Mouse (Mus musculus) MEL (cell line): ENCODE measurements around the gene Eif2a. TPM values are rescaled to one million over a fixed set of nuclear protein-coding genes. Genes with fewer than 3 reads are reported as not detected.

ENCODE experiments used
- DNase-seq: peaks from one replicate; pipeline ENCODE4 v3.0.0; 2011; ENCODE audit warnings: low read depth, low spot score
- H3K27ac ChIP-seq: 2 replicates; pipeline ENCODE4 v1.5.1; 2012; ENCODE audit warnings: low read depth, mild to moderate bottlenecking, control low read depth, low read length, moderate library complexity; ENCODE audit not compliant: control insufficient read depth
- H3K27me3 ChIP-seq, 2 experiments: fragments of 150-350 bp in 1 of 2; sonication (generic) in 1 of 2; 2 replicates each; pipeline ENCODE4 v1.6.1; 2012; ENCODE audit warnings: low read length in 2 of 2, mild to moderate bottlenecking in 2 of 2, improper control_type of control experiment in 1 of 2, moderate library complexity in 1 of 2; ENCODE audit not compliant: insufficient read depth in 2 of 2, control insufficient read depth in 1 of 2
- H3K36me3 ChIP-seq, 2 experiments: 2 replicates each; pipeline ENCODE4 v1.6.1; 2012 to 2014; ENCODE audit warnings: low read length in 2 of 2, improper control_type of control experiment in 1 of 2, inconsistent platforms in 1 of 2, mild to moderate bottlenecking in 1 of 2; ENCODE audit not compliant: insufficient read depth in 2 of 2, control insufficient read depth in 1 of 2
- H3K4me1 ChIP-seq, 2 experiments: fragments of 150-350 bp in 1 of 2; sonication (generic) in 1 of 2; 2 replicates each; pipeline ENCODE4 v1.6.1; 2012; ENCODE audit warnings: low read length in 2 of 2, improper control_type of control experiment in 1 of 2, mild to moderate bottlenecking in 1 of 2; ENCODE audit not compliant: insufficient read depth in 2 of 2, control insufficient read depth in 1 of 2
- H3K4me3 ChIP-seq, 2 experiments: fragments of 150-350 bp in 1 of 2; sonication (generic) in 1 of 2; 2 replicates each; pipeline ENCODE4 v1.5.1; 2012; ENCODE audit warnings: low read depth in 2 of 2, low read length in 2 of 2, mild to moderate bottlenecking in 2 of 2, moderate library complexity in 2 of 2, control low read depth in 1 of 2, improper control_type of control experiment in 1 of 2; ENCODE audit not compliant: control insufficient read depth in 1 of 2, insufficient read depth in 1 of 2
- H3K79me2 ChIP-seq: 2 replicates; pipeline ENCODE4 v1.6.1; 2012; ENCODE audit warnings: mild to moderate bottlenecking, low read length, moderate library complexity; ENCODE audit not compliant: control insufficient read depth, poor library complexity, insufficient read depth
- H3K9ac ChIP-seq: 2 replicates; pipeline ENCODE4 v1.6.1; 2012; ENCODE audit warnings: low read depth, mild to moderate bottlenecking, control low read depth, low read length, moderate library complexity; ENCODE audit not compliant: control insufficient read depth, poor library complexity, severe bottlenecking
- H3K9me3 ChIP-seq: fragments of 150-350 bp; sonication (generic); replicated peaks from 2 replicates; pipeline ENCODE4 v1.6.1; 2012; ENCODE audit warnings: mild to moderate bottlenecking, low read length, improper control_type of control experiment, moderate library complexity; ENCODE audit not compliant: insufficient read depth
- CHD2 ChIP-seq: IDR thresholded peaks from 2 replicates; pipeline ENCODE4 v1.6.1; 2011; ENCODE audit warnings: low read length, improper control_type of control experiment
- CTCF ChIP-seq, 3 experiments: IDR thresholded peaks in 2 of 3; conservative IDR thresholded peaks in 1 of 3; 2 replicates each; pipeline ENCODE4 v1.5.1; 2011 to 2012; ENCODE audit warnings: low read length in 3 of 3, low read depth in 2 of 3, mild to moderate bottlenecking in 2 of 3, improper control_type of control experiment in 1 of 3, inconsistent platforms in 1 of 3, mixed read lengths in 1 of 3, moderate library complexity in 1 of 3; ENCODE audit not compliant: control insufficient read depth in 1 of 3, insufficient read depth in 1 of 3, poor library complexity in 1 of 3, severe bottlenecking in 1 of 3
- ELF1 ChIP-seq: IDR thresholded peaks from 2 replicates; pipeline ENCODE4 v1.6.1; 2014; ENCODE audit warnings: low read depth, mild to moderate bottlenecking, inconsistent platforms, low read length, improper control_type of control experiment, moderate library complexity
- ETS1 ChIP-seq: IDR thresholded peaks from 2 replicates; pipeline ENCODE4 v1.6.1; 2012; ENCODE audit warnings: low read depth, mild to moderate bottlenecking, inconsistent platforms, low read length, improper control_type of control experiment, moderate library complexity
- JUND ChIP-seq: IDR thresholded peaks from 2 replicates; pipeline ENCODE4 v1.6.1; 2011; ENCODE audit warnings: low read depth, mild to moderate bottlenecking, improper control_type of control experiment, low read length
- KAT2A ChIP-seq: conservative IDR thresholded peaks from 2 replicates; pipeline ENCODE4 v1.6.1; 2012; ENCODE audit warnings: low read depth, low read length, improper control_type of control experiment, inconsistent platforms
- MAZ ChIP-seq: IDR thresholded peaks from 2 replicates; pipeline ENCODE4 v1.6.1; 2012; ENCODE audit warnings: low read depth, mild to moderate bottlenecking, inconsistent platforms, low read length, improper control_type of control experiment
- MXI1 ChIP-seq: IDR thresholded peaks from 2 replicates; pipeline ENCODE4 v1.6.1; 2011; ENCODE audit warnings: mild to moderate bottlenecking, low read depth, low read length, improper control_type of control experiment
- MYC ChIP-seq: IDR thresholded peaks from 2 replicates; pipeline ENCODE4 v1.6.1; 2011; ENCODE audit warnings: low read depth, mild to moderate bottlenecking, low read length, improper control_type of control experiment, moderate library complexity
- NRF1 ChIP-seq: IDR thresholded peaks from 2 replicates; pipeline ENCODE4 v1.6.1; 2014; ENCODE audit warnings: low read depth, mild to moderate bottlenecking, inconsistent platforms, low read length, improper control_type of control experiment, moderate library complexity; ENCODE audit not compliant: poor library complexity, insufficient read depth, severe bottlenecking
- RCOR1 ChIP-seq: IDR thresholded peaks from 2 replicates; pipeline ENCODE4 v1.6.1; 2012; ENCODE audit warnings: low read depth, mild to moderate bottlenecking, inconsistent platforms, low read length, improper control_type of control experiment
- SIN3A ChIP-seq: IDR thresholded peaks from 2 replicates; pipeline ENCODE4 v1.6.1; 2012; ENCODE audit warnings: low read length, improper control_type of control experiment, inconsistent platforms
- TCF12 ChIP-seq: IDR thresholded peaks from 2 replicates; pipeline ENCODE4 v1.6.1; 2014; ENCODE audit warnings: low read depth, mild to moderate bottlenecking, inconsistent platforms, low read length, improper control_type of control experiment, moderate library complexity
- UBTF ChIP-seq: IDR thresholded peaks from 2 replicates; pipeline ENCODE4 v1.6.1; 2012; ENCODE audit warnings: low read depth, mild to moderate bottlenecking, inconsistent platforms, low read length, improper control_type of control experiment, moderate library complexity, borderline replicate concordance; ENCODE audit not compliant: insufficient read depth
- USF1 ChIP-seq: IDR thresholded peaks from 2 replicates; pipeline ENCODE4 v1.6.1; 2014; ENCODE audit warnings: low read depth, mild to moderate bottlenecking, inconsistent platforms, low read length, improper control_type of control experiment, moderate library complexity
- ZC3H11A ChIP-seq: IDR thresholded peaks from 2 replicates; pipeline ENCODE4 v1.6.1; 2012; ENCODE audit warnings: low read depth, mild to moderate bottlenecking, inconsistent platforms, low read length, improper control_type of control experiment
- ZNF384 ChIP-seq: IDR thresholded peaks from 2 replicates; pipeline ENCODE4 v1.6.1; 2012; ENCODE audit warnings: low read depth, mild to moderate bottlenecking, inconsistent platforms, low read length, improper control_type of control experiment
- polyA plus RNA-seq, 2 experiments: library from polyadenylated mRNA; stranded (reverse) in 1 of 2; unstranded in 1 of 2; fragments of >175 nt in 1 of 2; fragments of >200 nt in 1 of 2; gene quantifications; 2 replicates each; pipeline versions ENCODE4 v1.2.1 to v1.2.4; 2012; ENCODE audit warnings: low replicate concordance in 2 of 2, low read depth in 1 of 2; ENCODE audit not compliant: insufficient read length in 2 of 2, insufficient read depth in 1 of 2, missing spikeins in 1 of 2
- total RNA-seq: library from RNA; depleted of rRNA; stranded (reverse); fragments of 300-350 nt; gene quantifications from 2 replicates; pipeline ENCODE4 v1.2.3, GENCODE M21; 2012

Gene Eif2a
- total and polyA plus RNA-seq, 3 experiments: 67.3 to 192 (median 70.2) TPM

DNA sequence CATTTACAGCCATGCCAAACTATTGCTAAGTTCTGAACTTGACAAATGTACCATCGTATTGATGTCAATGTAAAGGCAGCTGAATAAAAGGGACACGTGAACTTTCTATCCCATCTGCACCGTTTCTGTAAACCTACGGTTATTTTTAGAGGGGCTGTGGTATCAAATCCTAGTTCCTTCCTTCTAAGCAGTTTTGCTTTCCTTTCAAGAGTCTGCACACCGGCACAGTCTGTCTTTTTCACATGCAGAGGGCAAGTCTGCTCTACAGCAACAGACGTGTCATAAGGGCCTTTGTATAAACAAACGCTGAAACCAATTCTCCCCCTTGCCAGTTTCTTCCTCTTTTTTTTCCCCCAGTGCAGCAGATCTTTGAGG lies 9.0 kb upstream of the Eif2a start:
- peak; percentile 81 for DNase-seq
- Histone ChIP-seq H3K4me1 (no peaks in the 10 kb centered on the region; a peak in 1 of 4 replicates), H3K36me3 (peaks cover 2% of the 10 kb centered on the region in 2 experiments), H3K79me2 (no peaks in the 10 kb centered on the region), H3K9me3 (no peaks in the 10 kb centered on the region), H3K27ac (peak overlapping the region; percentile 4; the same call in 1 of the 2 replicates), H3K27me3 (no peaks in the 10 kb centered on the region), H3K9ac (peak overlapping the region; percentile 45), H3K4me3 (peak overlapping the region; percentile 40 to 90)
- TF ChIP-seq MXI1 (peak; percentile 60; the same call in 1 of the 2 replicates), UBTF (no peak), ZNF384 (peak; percentile 42; the same call in 1 of the 2 replicates), JUND (peak; percentile 53; the same call in 1 of the 2 replicates), MYC (peak; percentile 47; the same call in 1 of the 2 replicates), ZC3H11A (no peak), TCF12 (0 out of 2 replicates have a peak, but pooled peaks have one; percentile 3), SIN3A (peak; percentile 70; the same call in 1 of the 2 replicates), MAZ (no peak), USF1 (peak; percentile 33; the same call in 1 of the 2 replicates)

DNA sequence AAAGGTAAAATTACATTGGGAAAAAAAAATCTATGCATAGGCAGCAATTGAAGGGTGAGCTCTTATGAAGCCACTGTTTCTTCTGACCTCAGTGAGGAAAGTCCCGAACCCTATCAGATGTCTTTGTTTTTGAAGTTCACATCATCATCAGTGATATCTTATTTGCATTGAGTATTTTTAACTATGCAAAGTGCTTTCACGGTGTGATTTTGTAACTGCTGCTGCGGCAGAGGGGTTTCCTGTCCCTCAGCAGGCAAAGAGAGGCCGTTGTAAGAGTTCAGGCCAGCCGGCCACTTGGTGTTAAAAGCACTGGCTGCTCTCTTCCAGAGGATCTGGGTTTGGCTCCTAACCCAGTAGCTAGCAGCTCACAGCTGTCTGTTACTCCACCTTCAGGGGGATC lies 8.4 kb upstream of the Eif2a start:
- Histone ChIP-seq H3K9ac (no peak overlapping the region), H3K36me3 (peaks cover 2% of the 10 kb centered on the region in 2 experiments), H3K27me3 (no peaks in the 10 kb centered on the region), H3K27ac (no peak overlapping the region), H3K9me3 (no peaks in the 10 kb centered on the region), H3K4me3 (no peak overlapping the region), H3K4me1 (peaks cover 0 to under 1% of the 10 kb centered on the region in 2 experiments; a peak in 2 of 4 replicates), H3K79me2 (no peaks in the 10 kb centered on the region)
- DNase-seq: no peak
- TF ChIP-seq CTCF (IDR thresholded peaks at IDR 0.05 in 2 of 3, conservative IDR thresholded peaks at IDR 0.05 in 1 of 3; ENCODE audit: control insufficient read depth in 1 of 3, insufficient read depth in 1 of 3, low read depth in 2 of 3, low read length in 3 of 3, poor library complexity in 1 of 3, severe bottlenecking in 1 of 3): no peak
- TF ChIP-seq ETS1: no peak
- no peak for TF ChIP-seq NRF1
- no peak for TF ChIP-seq USF1
- no peak for TF ChIP-seq RCOR1
- TF ChIP-seq SIN3A: no peak
- no peak for TF ChIP-seq KAT2A
- TF ChIP-seq ELF1: no peak
- no peak for TF ChIP-seq CHD2
